Mouse (Mus musculus): ENCODE measurements around the gene Isg20l2.

DNA sequence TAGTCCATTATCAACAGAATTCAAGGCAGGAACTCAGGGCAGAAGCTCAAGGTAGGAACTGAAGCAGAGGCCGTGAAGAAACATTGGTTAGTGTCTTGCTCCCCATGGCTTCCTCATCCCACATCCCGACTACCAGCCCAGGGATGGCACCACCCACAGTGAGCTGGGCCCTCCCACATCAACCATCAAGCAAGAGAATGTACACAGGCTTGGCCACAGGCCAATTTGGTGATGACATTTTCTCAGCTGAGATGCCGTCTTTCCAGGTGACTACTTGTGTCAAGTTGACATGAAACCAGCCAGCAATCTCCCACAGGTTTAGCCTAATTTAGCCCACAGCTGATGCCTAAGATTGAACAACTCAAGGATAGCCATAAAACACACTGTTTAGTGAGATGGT lies 30.8 kb upstream of the Isg20l2 start:
- TF ChIP-seq CTCF (IDR thresholded peaks at IDR 0.05; ENCODE audit: insufficient read depth, low read length), result no peak
- TF ChIP-seq POLR2A (IDR thresholded peaks at IDR 0.05; ENCODE audit: borderline replicate concordance, extremely low read depth, low read depth, low read length), result no peak

All from lung, adult 2 months (tissue).